12 mouse cellular contexts compared by ENCODE assay signal in genomic region chr1:131566056-131566455, GRCm38 (mm10). TPM values are rescaled to one million over a fixed set of nuclear protein-coding genes. Genes with fewer than 3 reads are reported as not detected.
DNase-seq lines count a peak whose midpoint lies in the region; ATAC-seq and TF ChIP-seq lines count a peak whose summit lies in the region.
"Not testable (repeated sequence)": the region's sequence is repeated elsewhere in the genome, so short reads cannot be mapped to it uniquely, and the experiment has no call there.
"Had no signal": no experiment of that assay in that cellular context is flagged by ENCODE, and none has a peak within 500 bp of the region (broad histone marks: within the 10 kb centered on the region; RNA-seq: fewer than 3 reads in every experiment).

No protein-coding gene starts in this region.

- H3K4me1 ChIP-seq in ES-Bruce4 (ENCODE audit: control insufficient read depth, insufficient read depth, low read length); bone marrow macrophage, adult 2 months (ENCODE audit: control insufficient read depth, insufficient read depth, low read length); embryonic facial prominence, embryonic 11.5 days (ENCODE audit: control insufficient read depth, insufficient read depth, low read length); heart, postnatal 0 days (ENCODE audit: control insufficient read depth, insufficient read depth); neural tube, embryonic 12.5 days: not testable (repeated sequence)

- H3K36me3 ChIP-seq in ES-Bruce4 (ENCODE audit: control insufficient read depth, insufficient read depth, low read length, poor library complexity, severe bottlenecking); embryonic facial prominence, embryonic 11.5 days (replicated peaks; ENCODE audit: control insufficient read depth, insufficient read depth, low read depth, low read length); heart, postnatal 0 days (replicated peaks; ENCODE audit: control insufficient read depth, insufficient read depth, low read length); neural tube, embryonic 12.5 days: not testable (repeated sequence)

- peak overlapping the region; percentile 44 for H3K4me3 ChIP-seq in ES-Bruce4 (ENCODE audit: low read depth, low read length)
- peak overlapping the region; percentile 22; the same call in 1 of the 2 replicates for H3K4me3 ChIP-seq in bone marrow macrophage, adult 2 months (ENCODE audit: insufficient read depth, low read length)
- not testable (repeated sequence) for H3K4me3 ChIP-seq in embryonic facial prominence, embryonic 11.5 days (ENCODE audit: low read depth, low read length); heart, postnatal 0 days (ENCODE audit: low read depth, low read length); layer of hippocampus, adult 2 months; neural tube, embryonic 12.5 days

- not testable (repeated sequence) for H3K9ac ChIP-seq in ES-Bruce4 (ENCODE audit: low read depth, poor library complexity, severe bottlenecking); embryonic facial prominence, embryonic 11.5 days (replicated peaks; ENCODE audit: low read length); heart, postnatal 0 days (replicated peaks; ENCODE audit: low read depth, low read length); neural tube, embryonic 12.5 days

- WGBS in embryonic facial prominence, embryonic 11.5 days, result 37% methylated on average over 11 of the region's 11 CpGs
- 43% methylated on average over 11 of the region's 11 CpGs for WGBS in heart, postnatal 0 days
- 35% methylated on average over 11 of the region's 11 CpGs for WGBS in neural tube, embryonic 12.5 days

- ATAC-seq in embryonic facial prominence, embryonic 11.5 days (replicated peaks; ENCODE audit: insufficient number of reproducible peaks, low FRiP score, low TSS enrichment, low read depth); heart, postnatal 0 days (ENCODE audit: insufficient read depth, low read depth): not testable (repeated sequence)
- 0 out of 2 replicates have a peak, but pooled peaks have one; percentile 53 for ATAC-seq in neural tube, embryonic 12.5 days (ENCODE audit: low FRiP score, low read depth)

- TF ChIP-seq POLR2A in ES-Bruce4 (IDR thresholded peaks at IDR 0.05; ENCODE audit: insufficient read depth, low read length); bone marrow macrophage, adult 2 months (IDR thresholded peaks at IDR 0.05; ENCODE audit: borderline replicate concordance, low read depth, low read length): not testable (repeated sequence)

- TF ChIP-seq EP300 in ES-Bruce4 (IDR thresholded peaks at IDR 0.05; ENCODE audit: insufficient read depth, low read depth, low read length); heart, postnatal 0 days (IDR thresholded peaks at IDR 0.05; ENCODE audit: low read depth): not testable (repeated sequence)

- peak; percentile 60 for DNase-seq in embryonic facial prominence, embryonic 11.5 days (ENCODE audit: low spot score)
- not testable (repeated sequence) for DNase-seq in heart, postnatal 0 days (ENCODE audit: low spot score); layer of hippocampus, adult 2 months (ENCODE audit: low spot score in 2 of 2)
- peak; percentile 15 for DNase-seq in lung, postnatal 25 days (ENCODE audit: low spot score)
- DNase-seq in thymus, postnatal 25 days, result peak; percentile 73

- not testable (repeated sequence) for TF ChIP-seq CTCF in ES-Bruce4 (IDR thresholded peaks at IDR 0.05; ENCODE audit: low read depth, low read length); bone marrow macrophage, adult 2 months (IDR thresholded peaks at IDR 0.05; ENCODE audit: low read depth, low read length)
- TF ChIP-seq CTCF in heart, postnatal 0 days (IDR thresholded peaks at IDR 0.05; ENCODE audit: low read depth), result peak; percentile 23; the same call in 1 of the 2 replicates
- peak; percentile 64 for TF ChIP-seq CTCF in layer of hippocampus, adult 2 months (conservative IDR thresholded peaks at IDR 0.05)

- not testable (repeated sequence) for H3K4me2 ChIP-seq in embryonic facial prominence, embryonic 11.5 days (ENCODE audit: low read depth, low read length); heart, postnatal 0 days (ENCODE audit: low read depth, low read length); neural tube, embryonic 12.5 days (replicated peaks)

- not testable (repeated sequence) for H3K9me3 ChIP-seq in ES-Bruce4 (replicated peaks; ENCODE audit: control insufficient read depth, insufficient read depth, low read length, poor library complexity, severe bottlenecking); embryonic facial prominence, embryonic 11.5 days (replicated peaks; ENCODE audit: control insufficient read depth, low read length); heart, postnatal 0 days (replicated peaks; ENCODE audit: control insufficient read depth, low read length); neural tube, embryonic 12.5 days

- H3K27ac ChIP-seq in ES-Bruce4 (ENCODE audit: insufficient read depth, low read length); bone marrow macrophage, adult 2 months (ENCODE audit: insufficient read depth, low read depth, low read length); embryonic facial prominence, embryonic 11.5 days (replicated peaks; ENCODE audit: low read depth, low read length); heart, postnatal 0 days (ENCODE audit: low read depth); layer of hippocampus, adult 2 months; neural tube, embryonic 12.5 days: not testable (repeated sequence)

- H3K27me3 ChIP-seq in ES-Bruce4 (ENCODE audit: control insufficient read depth, insufficient read depth, low read length, poor library complexity, severe bottlenecking); embryonic facial prominence, embryonic 11.5 days (ENCODE audit: control insufficient read depth, insufficient read depth, low read length); heart, postnatal 0 days (ENCODE audit: control insufficient read depth, insufficient read depth, low read length); neural tube, embryonic 12.5 days (replicated peaks): not testable (repeated sequence)

RNA-seq across cellular contexts. Expression of gene Avpr1b, which starts 33.0 kb away (rescaled TPM):
- 0.49 TPM in 1 of 2 replicates, not detected in the other for polyA plus RNA-seq in ES-Bruce4 (2011; ENCODE audit: insufficient read depth, insufficient read length, low read depth, missing spikeins)
- not detected in 2 replicates for polyA plus RNA-seq in bone marrow macrophage, adult 2 months (2012; ENCODE audit: insufficient read depth, insufficient read length, missing spikeins)
- polyA plus RNA-seq in embryonic facial prominence, embryonic 11.5 days (2014; fragmentation: Nextera tagmentation; extraction: Ambion mirVana), result not detected in 2 replicates
- total RNA-seq in heart, postnatal 0 days (2014; rRNA removed; ENCODE audit: low replicate concordance), result not detected in 2 replicates
- not detected in 2 replicates for polyA plus RNA-seq in heart, postnatal 0 days (2015; fragmentation: Nextera tagmentation; extraction: Ambion mirVana)
- total RNA-seq in layer of hippocampus, adult 2 months (2021), result under 1 TPM; 0.20 to 0.37 TPM
- not detected in 2 replicates for polyA plus RNA-seq in neural tube, embryonic 12.5 days (2016; fragmentation: Nextera tagmentation; extraction: Ambion mirVana)
- total RNA-seq: gastrocnemius, postnatal 4 days had no signal
- polyA plus RNA-seq: cerebellum, adult 2 months; intestine, embryonic 14.5 days; limb, embryonic 13.5 days had no signal

RNA-seq across cellular contexts. Expression of gene Fam72a, which starts 38.4 kb away (rescaled TPM):
- polyA plus RNA-seq in ES-Bruce4 (2011; ENCODE audit: insufficient read depth, insufficient read length, low read depth, missing spikeins), result 6.4 and 6.6 TPM in 2 replicates
- 3.0 and 4.2 TPM in 2 replicates for polyA plus RNA-seq in bone marrow macrophage, adult 2 months (2012; ENCODE audit: insufficient read depth, insufficient read length, missing spikeins)
- 4.1 and 5.1 TPM in 2 replicates for polyA plus RNA-seq in embryonic facial prominence, embryonic 11.5 days (2014; fragmentation: Nextera tagmentation; extraction: Ambion mirVana)
- total RNA-seq in heart, postnatal 0 days (2014; rRNA removed; ENCODE audit: low replicate concordance), result not detected in 2 replicates
- 1.1 and 1.6 TPM in 2 replicates for polyA plus RNA-seq in heart, postnatal 0 days (2015; fragmentation: Nextera tagmentation; extraction: Ambion mirVana)
- 1 to 10 TPM in 1 of 2 experiments, under 1 TPM in 1; 0.88 to 1.7 TPM for total RNA-seq in layer of hippocampus, adult 2 months (2021)
- 2.4 and 3.4 TPM in 2 replicates for polyA plus RNA-seq in neural tube, embryonic 12.5 days (2016; fragmentation: Nextera tagmentation; extraction: Ambion mirVana)

RNA-seq across cellular contexts. Expression of gene Srgap2, which starts 38.9 kb away (rescaled TPM):
- 78.9 and 83.8 TPM in 2 replicates for polyA plus RNA-seq in ES-Bruce4 (2011; ENCODE audit: insufficient read depth, insufficient read length, low read depth, missing spikeins)
- polyA plus RNA-seq in bone marrow macrophage, adult 2 months (2012; ENCODE audit: insufficient read depth, insufficient read length, missing spikeins), result 173 and 188 TPM in 2 replicates
- 14.0 and 14.6 TPM in 2 replicates for polyA plus RNA-seq in embryonic facial prominence, embryonic 11.5 days (2014; fragmentation: Nextera tagmentation; extraction: Ambion mirVana)
- 18.1 and 29.7 TPM in 2 replicates for total RNA-seq in heart, postnatal 0 days (2014; rRNA removed; ENCODE audit: low replicate concordance)
- polyA plus RNA-seq in heart, postnatal 0 days (2015; fragmentation: Nextera tagmentation; extraction: Ambion mirVana), result 5.9 and 6.4 TPM in 2 replicates
- 10 to 100 TPM; 83.4 to 92.0 TPM for total RNA-seq in layer of hippocampus, adult 2 months (2021)
- polyA plus RNA-seq in neural tube, embryonic 12.5 days (2016; fragmentation: Nextera tagmentation; extraction: Ambion mirVana), result 13.5 and 14.2 TPM in 2 replicates
